Mouse (Mus musculus) intestine, embryonic 16.5 days (tissue): ENCODE data around the gene Gng8. TPM values are rescaled to one million over a fixed set of nuclear protein-coding genes. Genes with fewer than 3 reads are reported as not detected.

ENCODE experiments used
- ATAC-seq: fragments of 200-750 bp; cut with Nextera tagmentation; 2 replicates; pipeline ENCODE4 v1.8.0; 2017; ENCODE audit warnings: moderate TSS enrichment, moderate library complexity
- H3K27ac ChIP-seq: fragments of 300-500 bp; sonication (generic); 2 replicates; pipeline ENCODE4 v1.5.1; 2014; ENCODE audit warnings: mild to moderate bottlenecking, low read length
- H3K27me3 ChIP-seq: fragments of 300-500 bp; sonication (generic); replicated peaks from 2 replicates; pipeline ENCODE4 v1.6.1; 2014; ENCODE audit warnings: low read length, control low read depth, mixed read lengths; ENCODE audit not compliant: control insufficient read depth, insufficient read depth
- H3K36me3 ChIP-seq: fragments of 300-500 bp; sonication (generic); 2 replicates; pipeline ENCODE4 v1.6.1; 2014; ENCODE audit warnings: low read length, control low read depth; ENCODE audit not compliant: control insufficient read depth, insufficient read depth
- H3K4me1 ChIP-seq: fragments of 300-500 bp; sonication (generic); 2 replicates; pipeline ENCODE4 v1.6.1; 2014; ENCODE audit warnings: low read length, control low read depth, mixed read lengths; ENCODE audit not compliant: control insufficient read depth, insufficient read depth
- H3K4me2 ChIP-seq: fragments of 300-500 bp; sonication (generic); 2 replicates; pipeline ENCODE4 v1.6.1; 2014; ENCODE audit warnings: low read depth, low read length, control low read depth
- H3K4me3 ChIP-seq: fragments of 300-500 bp; sonication (generic); 2 replicates; pipeline ENCODE4 v1.5.1; 2014; ENCODE audit warnings: mild to moderate bottlenecking, low read length
- H3K9ac ChIP-seq: fragments of 300-500 bp; sonication (generic); 2 replicates; pipeline ENCODE4 v1.6.1; 2014; ENCODE audit warnings: low read depth, low read length
- H3K9me3 ChIP-seq: fragments of 300-500 bp; sonication (generic); 2 replicates; pipeline ENCODE4 v1.6.1; 2016; ENCODE audit warnings: low read length, control low read depth; ENCODE audit not compliant: control insufficient read depth
- WGBS: fragments of 180-500 bp; shearing (Covaris S2); extraction: QIAGEN DNeasy Blood & Tissue Kit; methylation state at CpG from one replicate; pipeline ENCODE4 v1.1.7; 2014; 5-methylcytosine and 5-hydroxymethylcytosine counted together
- polyA plus RNA-seq: library from polyadenylated mRNA; unstranded; fragments of >200 nt; fragmentation: Nextera tagmentation; extraction: Ambion mirVana; gene quantifications from 2 replicates; pipeline ENCODE4 v1.2.1, GENCODE M21; 2015

The Gng8 gene
- polyA plus RNA-seq, 1 experiment from 2014 or later = 9.2 TPM

GRCm38 (mm10) chr7:16938117-16938791 lies 46.7 kb downstream of the Gng8 start:
- Histone ChIP-seq H3K27me3 (no peaks in the 10 kb centered on the region), H3K4me3 (no peak overlapping the region), H3K9ac (no peak overlapping the region), H3K36me3 (no peaks in the 10 kb centered on the region), H3K4me2 (no peak overlapping the region), H3K9me3 (no peaks in the 10 kb centered on the region), H3K4me1 (peaks cover 2% of the 10 kb centered on the region; the same call in 1 of the 2 replicates), H3K27ac (no peak overlapping the region)
- WGBS = 68% methylated on average over 17 of the region's 17 CpGs
- peak; percentile 32; the same call in 1 of the 2 replicates for ATAC-seq

GRCm38 (mm10) chr7:16940292-16940691 lies 48.7 kb downstream of the Gng8 start:
- 37% methylated on average over 7 of the region's 7 CpGs for WGBS
- peak overlapping the region; percentile 58 for H3K27ac ChIP-seq
- H3K4me1 ChIP-seq = peaks cover 16% of the 10 kb centered on the region
- H3K4me3 ChIP-seq = no peak overlapping the region
- H3K9ac ChIP-seq = 0 out of 2 replicates have a peak overlapping the region, but pooled peaks have one; percentile 15
- no peak for ATAC-seq
- H3K9me3 ChIP-seq = no peaks in the 10 kb centered on the region
- H3K4me2 ChIP-seq = no peak overlapping the region
- no peaks in the 10 kb centered on the region for H3K36me3 ChIP-seq
- peaks cover 8% of the 10 kb centered on the region for H3K27me3 ChIP-seq

- Histone ChIP-seq H3K36me3 (no peaks in the 10 kb centered on the region), H3K27ac (no peak overlapping the region), H3K9ac (no peak overlapping the region), H3K9me3 (no peaks in the 10 kb centered on the region), H3K4me2 (no peak overlapping the region), H3K27me3 (peaks cover 30% of the 10 kb centered on the region), H3K4me3 (no peak overlapping the region), H3K4me1 (peaks cover 40% of the 10 kb centered on the region)
- 48% methylated on average over 4 of the region's 4 CpGs for WGBS
- no peak for ATAC-seq
These were observed 51.3 kb downstream of the Gng8 start for GRCm38 (mm10) chr7:16942861-16943260.

- Histone ChIP-seq H3K27ac (peak within 1 kb of the TSS; percentile 52), H3K36me3 (no peaks in the 10 kb centered on the region), H3K9me3 (no peaks in the 10 kb centered on the region), H3K4me1 (peaks cover 47% of the 10 kb centered on the region), H3K4me2 (peak within 1 kb of the TSS; percentile 93), H3K9ac (peak within 1 kb of the TSS; percentile 79), H3K4me3 (peak within 1 kb of the TSS; percentile 63), H3K27me3 (peaks cover 32% of the 10 kb centered on the region)
- peak; percentile 77 for ATAC-seq
- WGBS = 14% methylated on average over 36 of the region's 36 CpGs
These were observed 52.6 kb downstream of the Gng8 start, which contains the start of gene Pnmal2 for GRCm38 (mm10) chr7:16944061-16944807. Pnmal2 (plus strand) TSS chr7:16944682.

GRCm38 (mm10) chr7:16944808-16945315 lies 53.3 kb downstream of the Gng8 start:
- peaks cover 49% of the 10 kb centered on the region for H3K4me1 ChIP-seq
- peak overlapping the region; percentile 79 for H3K9ac ChIP-seq
- no peaks in the 10 kb centered on the region for H3K9me3 ChIP-seq
- 4% methylated on average over 22 of the region's 22 CpGs for WGBS
- no peaks in the 10 kb centered on the region for H3K36me3 ChIP-seq
- H3K4me3 ChIP-seq = peak overlapping the region; percentile 63
- peak overlapping the region; percentile 93 for H3K4me2 ChIP-seq
- peaks cover 34% of the 10 kb centered on the region for H3K27me3 ChIP-seq
- no peak; the same call in 1 of the 2 replicates for ATAC-seq
- H3K27ac ChIP-seq = peak overlapping the region; percentile 52

Other genes starting within 250 kb of the Gng8 start
- not detected in 2 replicates for gene Ceacam15, start 216.1 kb upstream of the Gng8 start, polyA plus RNA-seq
- gene Ceacam9, start 169.9 kb upstream of the Gng8 start, polyA plus RNA-seq = 0.10 TPM in 1 of 2 replicates, not detected in the other
- 266 and 271 TPM in 2 replicates for gene Ap2s1, start 153.4 kb upstream of the Gng8 start, polyA plus RNA-seq
- 44.5 and 49.0 TPM in 2 replicates for gene Slc1a5, start 110.4 kb upstream of the Gng8 start, polyA plus RNA-seq
- gene Strn4, start 75.9 kb upstream of the Gng8 start, polyA plus RNA-seq = 68.9 and 72.3 TPM in 2 replicates
- gene Fkrp, start 75.1 kb upstream of the Gng8 start, polyA plus RNA-seq = 20.3 and 22.3 TPM in 2 replicates
- gene Prkd2, start 48.9 kb upstream of the Gng8 start, polyA plus RNA-seq = 10.3 and 11.5 TPM in 2 replicates
- 1.6 and 1.7 TPM in 2 replicates for gene Dact3, start 16.5 kb upstream of the Gng8 start, polyA plus RNA-seq
- gene Ptgir, start 14.7 kb downstream of the Gng8 start, polyA plus RNA-seq = 2.5 and 3.2 TPM in 2 replicates
- gene Calm3, start 32.3 kb downstream of the Gng8 start, polyA plus RNA-seq = 163 and 171 TPM in 2 replicates
- 4.9 and 5.4 TPM in 2 replicates for gene Pnmal2, start 52.9 kb downstream of the Gng8 start, polyA plus RNA-seq
- 2.7 and 2.9 TPM in 2 replicates for gene Pnmal1, start 67.9 kb downstream of the Gng8 start, polyA plus RNA-seq
- 0.23 and 0.32 TPM in 2 replicates for gene Gm42372, start 91.3 kb downstream of the Gng8 start, polyA plus RNA-seq
- 32.6 and 35.6 TPM in 2 replicates for gene Ccdc8, start 100.9 kb downstream of the Gng8 start, polyA plus RNA-seq
- 83.7 and 88.3 TPM in 2 replicates for gene Ppp5c, start 136.1 kb downstream of the Gng8 start, polyA plus RNA-seq
- gene Hif3a, start 170.6 kb downstream of the Gng8 start, polyA plus RNA-seq = 72.7 and 87.8 TPM in 2 replicates
- gene Psg16, start 182.3 kb downstream of the Gng8 start, polyA plus RNA-seq = 0.48 and 0.73 TPM in 2 replicates